Mouse (Mus musculus) neutrophil, adult 59 days (primary cell): ENCODE results near the gene Olfr1441. TPM values are rescaled to one million over a fixed set of nuclear protein-coding genes. Genes with fewer than 3 reads are reported as not detected.

Experiments
- total RNA-seq, 2 experiments: library from RNA; stranded (reverse); gene quantifications; 1 replicate in 1 of 2; 2 replicates in 1 of 2; pipeline ENCODE4 v1.2.4; 2023

Olfr1441 gene
- total RNA-seq = not detected

GRCm38 (mm10) chr19:12417361-12417760, at the start of gene Olfr1441:
Olfr1441 (plus strand) TSS chr19:12417433.

DNA sequence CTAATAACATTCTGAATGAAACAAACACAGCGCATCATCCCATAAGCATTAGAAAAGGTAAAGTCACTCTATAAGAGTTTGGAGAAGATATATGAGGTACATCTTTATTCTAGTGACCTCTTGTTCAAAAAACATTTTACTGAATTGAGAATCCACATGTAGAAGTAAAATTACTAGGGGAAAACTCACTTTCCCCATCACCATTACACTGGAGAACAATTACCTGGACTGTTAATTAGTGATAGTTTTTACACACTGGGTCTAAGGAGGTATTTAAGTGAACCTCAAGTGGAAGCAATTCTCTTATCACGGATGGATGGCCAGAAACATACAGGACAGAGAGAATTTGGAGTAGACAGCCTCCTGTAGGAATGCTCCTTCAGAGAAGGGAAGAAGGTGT, 30.3 kb upstream of the Olfr1441 start, which contains the start of gene Olfr1440:
Gene Olfr1440, plus strand, starts transcription at position 301 of the 400 bp plus-strand sequence.

GRCm38 (mm10) chr19:12427605-12428004, 10.4 kb downstream of the Olfr1441 start, which contains the start of gene Pfpl:
Pfpl (plus strand) TSS chr19:12427905.

GRCm38 (mm10) chr19:12460282-12461249, 43.3 kb downstream of the Olfr1441 start, which contains the start of gene Mpeg1:
Mpeg1 (plus strand) TSS chr19:12460779.

Other genes with a start within 250 kb of the Olfr1441 start
- not detected for gene Olfr1555-ps1, start 247.3 kb upstream of the Olfr1441 start, total RNA-seq
- gene Olfr1431, start 216.8 kb upstream of the Olfr1441 start, total RNA-seq = not detected
- gene Olfr1432, start 184.8 kb upstream of the Olfr1441 start, total RNA-seq = not detected
- not detected for gene Olfr262, start 175.8 kb upstream of the Olfr1441 start, total RNA-seq
- not detected for gene Olfr235, start 156.4 kb upstream of the Olfr1441 start, total RNA-seq
- not detected for gene Olfr1434, start 137.6 kb upstream of the Olfr1441 start, total RNA-seq
- gene Olfr1436, start 118.3 kb upstream of the Olfr1441 start, total RNA-seq = not detected
- not detected for gene Olfr1437, start 92.3 kb upstream of the Olfr1441 start, total RNA-seq
- not detected for gene Olfr1438-ps1, start 81.5 kb upstream of the Olfr1441 start, total RNA-seq
- gene Olfr1440, start 30.2 kb upstream of the Olfr1441 start, total RNA-seq = not detected
- gene Pfpl, start 10.5 kb downstream of the Olfr1441 start, total RNA-seq = not detected
- gene Mpeg1, start 43.3 kb downstream of the Olfr1441 start, total RNA-seq = 100 to 1,000 TPM; 664 to 920 TPM
- gene Dtx4, start 84.0 kb downstream of the Olfr1441 start, total RNA-seq = 10 to 100 TPM; 19.1 to 19.3 TPM
- gene Fam111a, start 128.3 kb downstream of the Olfr1441 start, total RNA-seq = 100 to 1,000 TPM; 142 to 153 TPM
- not detected for gene Gm4952, start 182.5 kb downstream of the Olfr1441 start, total RNA-seq
- not detected for gene Glyat, start 215.9 kb downstream of the Olfr1441 start, total RNA-seq